Comparison of ENCODE assay signal across 11 mouse cellular contexts in genomic region chr9:70963461-70963891, GRCm38 (mm10). TPM values are rescaled to one million over a fixed set of nuclear protein-coding genes. Genes with fewer than 3 reads are reported as not detected.
A peak's percentile ranks its signal among the peaks of the same experiment; 100 is the strongest.
DNase-seq lines count a peak whose midpoint lies in the region; ATAC-seq lines count a peak whose summit lies in the region.
"Had no signal": no experiment of that assay in that cellular context is flagged by ENCODE, and none has a peak within 500 bp of the region (broad histone marks: within the 10 kb centered on the region; RNA-seq: fewer than 3 reads in every experiment).

No protein-coding gene starts in this region.

- no peaks in the 10 kb centered on the region for H3K36me3 ChIP-seq in megakaryocyte, embryonic 14.5 days (replicated peaks; ENCODE audit: low read length)
- H3K36me3 ChIP-seq: G1E had no signal

- peak; percentile 25 for DNase-seq in forelimb bud, embryonic 11.5 days (ENCODE audit: low read depth, low spot score)
- peak; percentile 72 to 74 for DNase-seq in left cerebral cortex, postnatal 36 days (ENCODE audit: low spot score in 2 of 2)
- peak; percentile 70 for DNase-seq in right cerebral cortex, postnatal 25 days
- DNase-seq in spleen, postnatal 14 days (ENCODE audit: low spot score in 2 of 2): no peak
- no peak for DNase-seq in spleen, adult 12 weeks (ENCODE audit: low spot score)

- H3K9me3 ChIP-seq in megakaryocyte, embryonic 14.5 days: no peaks in the 10 kb centered on the region; the same call in 1 of the 2 replicates
- H3K9me3 ChIP-seq: forebrain, embryonic 13.5 days; G1E had no signal

- ATAC-seq in megakaryocyte, adult 5-6 weeks (ENCODE audit: poor library complexity, severe bottlenecking): no peak
- no peak for ATAC-seq in megakaryocyte-erythroid progenitor cell, adult 5-6 weeks (replicated peaks; ENCODE audit: low FRiP score, low TSS enrichment, poor library complexity, severe bottlenecking)
- ATAC-seq: forebrain, embryonic 13.5 days had no signal

- H3K27me3 ChIP-seq in megakaryocyte, embryonic 14.5 days (replicated peaks): no peaks in the 10 kb centered on the region
- H3K27me3 ChIP-seq: forebrain, embryonic 13.5 days had no signal

- H3K4me1 ChIP-seq in megakaryocyte, embryonic 14.5 days: peaks cover 39% of the 10 kb centered on the region

- peak overlapping the region; percentile 14 for H3K4me3 ChIP-seq in megakaryocyte, embryonic 14.5 days (replicated peaks)
- H3K4me3 ChIP-seq: forebrain, embryonic 13.5 days had no signal

- intact Hi-C loops in left cerebral cortex, postnatal 36 days (cut with DNase I): no loop called here

RNA-seq across cellular contexts. Expression of gene Lipc, which starts 11.4 kb away (rescaled TPM):
- not detected in 2 replicates for polyA plus RNA-seq in megakaryocyte, embryonic 14.5 days (2012; ENCODE audit: insufficient read depth, low replicate concordance)
- total RNA-seq in megakaryocyte, adult 5-6 weeks (2015): 0.36 TPM in 1 of 2 replicates, not detected in the other
- total RNA-seq in megakaryocyte, adult 5-6 weeks (2017): not detected in 2 replicates
- total RNA-seq in left cerebral cortex, postnatal 36 days (2021): under 1 TPM; 0.25 to 0.29 TPM
- 0.22 TPM in 1 of 2 replicates, not detected in the other for total RNA-seq in megakaryocyte-erythroid progenitor cell, adult 5-6 weeks (2014; fragmentation: Nextera tagmentation)
- total RNA-seq in megakaryocyte-erythroid progenitor cell, adult 5-6 weeks (2017): not detected in 2 replicates
- polyA plus RNA-seq: forebrain, embryonic 13.5 days; G1E; testis, adult 2 months had no signal

Comparison
In these comparisons a context has a peak if more than half of its experiments do, and no peak if none do; other contexts are left out.
1. DNase-seq: peak in forelimb bud, embryonic 11.5 days (single experiment), left cerebral cortex, postnatal 36 days (2 of 2) and right cerebral cortex, postnatal 25 days (single experiment); none in spleen, postnatal 14 days (0 of 2) and spleen, adult 12 weeks (single experiment).